In the genomic region with DNA sequence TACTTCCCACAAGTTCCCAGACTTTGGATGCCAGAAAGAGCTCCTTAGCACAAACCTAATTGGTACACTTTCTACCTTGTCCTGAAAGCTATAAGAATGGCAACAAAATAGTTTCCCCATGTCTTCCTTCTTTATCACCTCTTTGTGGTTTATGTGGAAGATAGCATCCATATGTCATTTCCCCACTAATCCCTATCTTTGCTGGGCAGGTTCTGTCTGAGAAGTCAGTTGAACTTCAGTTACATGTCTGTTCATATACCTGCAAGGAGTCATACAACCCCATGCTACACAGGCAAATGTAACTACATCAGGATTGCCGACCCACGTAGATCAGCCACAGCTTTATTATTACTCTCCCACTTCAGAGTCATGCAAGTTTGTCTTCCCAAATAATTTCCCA, we compare ENCODE assay signal across 40 mouse cellular contexts. TPM values are rescaled to one million over a fixed set of nuclear protein-coding genes. Genes with fewer than 3 reads are reported as not detected.
"Had no signal": no experiment of that assay in that cellular context is flagged by ENCODE, and none has a peak within 500 bp of the region (broad histone marks: within the 10 kb centered on the region; RNA-seq: fewer than 3 reads in every experiment).

No protein-coding gene starts in this region.

- H3K4me1 ChIP-seq: heart, embryonic 10.5 days; heart, embryonic 12.5 days; heart, embryonic 13.5 days; heart, embryonic 15.5 days; hindbrain, embryonic 10.5 days; hindbrain, embryonic 12.5 days; hindbrain, embryonic 13.5 days; hindbrain, embryonic 15.5 days; intestine, embryonic 15.5 days; kidney, embryonic 15.5 days had no signal

- DNase-seq: heart, postnatal 10 days; heart, postnatal 14 days; heart, postnatal 36 days; heart, postnatal 4 days; kidney, adult 11 months; kidney, adult 18-20 months; kidney, adult 2 months; kidney, adult 8-10 months; kidney, adult 9 months; kidney, postnatal 14 days; kidney, postnatal 25 days; kidney, postnatal 36 days; kidney, postnatal 4 days; layer of hippocampus, adult 9-11 months; layer of hippocampus, postnatal 36 days had no signal

- H3K4me3 ChIP-seq: heart, embryonic 10.5 days; heart, embryonic 12.5 days; heart, embryonic 13.5 days; heart, embryonic 15.5 days; hindbrain, embryonic 10.5 days; hindbrain, embryonic 12.5 days; hindbrain, embryonic 13.5 days; hindbrain, embryonic 15.5 days; intestine, embryonic 15.5 days; kidney, embryonic 15.5 days; layer of hippocampus, adult 2 months; left cerebral cortex, adult 2 months had no signal

- ATAC-seq: hindbrain, embryonic 16.5 days; hindbrain, postnatal 0 days; inflammation-experienced regulatory T-cells, adult 6 months; intestine, embryonic 15.5 days; intestine, embryonic 16.5 days; intestine, postnatal 0 days had no signal

- H3K36me3 ChIP-seq: heart, embryonic 10.5 days; heart, embryonic 12.5 days; heart, embryonic 13.5 days; heart, embryonic 15.5 days; hindbrain, embryonic 10.5 days; hindbrain, embryonic 12.5 days; hindbrain, embryonic 13.5 days; hindbrain, embryonic 15.5 days; intestine, embryonic 15.5 days; kidney, embryonic 15.5 days had no signal

- H3K27ac ChIP-seq: heart, embryonic 10.5 days; heart, embryonic 13.5 days; heart, embryonic 15.5 days; hindbrain, embryonic 10.5 days; hindbrain, embryonic 12.5 days; hindbrain, embryonic 13.5 days; hindbrain, embryonic 15.5 days; hindbrain, postnatal 0 days; intestine, embryonic 15.5 days; kidney, embryonic 15.5 days; kidney, postnatal 0 days; layer of hippocampus, adult 2 months; left cerebral cortex, adult 2 months had no signal

- H3K27me3 ChIP-seq: heart, embryonic 12.5 days; heart, embryonic 13.5 days; heart, embryonic 15.5 days; hindbrain, embryonic 12.5 days; hindbrain, embryonic 13.5 days; hindbrain, embryonic 15.5 days; intestine, embryonic 15.5 days; kidney, embryonic 15.5 days had no signal

- H3K4me2 ChIP-seq: heart, embryonic 11.5 days; heart, embryonic 12.5 days; heart, embryonic 13.5 days; heart, embryonic 15.5 days; hindbrain, embryonic 12.5 days; hindbrain, embryonic 13.5 days; hindbrain, embryonic 15.5 days; intestine, embryonic 15.5 days; kidney, embryonic 15.5 days had no signal

- H3K9ac ChIP-seq: heart, embryonic 12.5 days; heart, embryonic 13.5 days; heart, embryonic 15.5 days; hindbrain, embryonic 12.5 days; hindbrain, embryonic 13.5 days; hindbrain, embryonic 15.5 days; intestine, embryonic 15.5 days; kidney, embryonic 15.5 days had no signal

- H3K9me3 ChIP-seq: heart, embryonic 10.5 days; heart, embryonic 12.5 days; heart, embryonic 13.5 days; heart, embryonic 15.5 days; hindbrain, embryonic 10.5 days; hindbrain, embryonic 12.5 days; hindbrain, embryonic 13.5 days; hindbrain, embryonic 15.5 days; intestine, embryonic 15.5 days; kidney, embryonic 15.5 days had no signal

RNA-seq across cellular contexts. Expression of gene Gmnc, which starts 35.8 kb away (rescaled TPM):
- total RNA-seq: heart, postnatal 10 days; heart, postnatal 4 days; hematopoietic stem cell, adult 5-6 weeks had no signal
- polyA plus RNA-seq: heart, embryonic 10.5 days; heart, embryonic 11.5 days; heart, embryonic 12.5 days; heart, embryonic 13.5 days; heart, embryonic 14.5 days; heart, embryonic 15.5 days; heart, postnatal 0 days; inflammation-experienced regulatory T-cells, adult 6 months; intestine, embryonic 14.5 days; intestine, embryonic 16.5 days; intestine, postnatal 0 days; kidney, embryonic 15.5 days; kidney, embryonic 16.5 days; large intestine, adult 2 months had no signal
